Mouse (Mus musculus) liver, embryonic 11.5 days (tissue): ENCODE data around the gene Dhx8. TPM values are rescaled to one million over a fixed set of nuclear protein-coding genes. Genes with fewer than 3 reads are reported as not detected.

Source experiments
- ATAC-seq: fragments of 200-750 bp; cut with Nextera tagmentation; replicated peaks from 2 replicates; pipeline ENCODE4 v1.8.0; 2017; ENCODE audit warnings: moderate number of reproducible peaks, mild to moderate bottlenecking, moderate TSS enrichment, moderate library complexity; ENCODE audit not compliant: low FRiP score
- DNase-seq: peaks from one replicate; pipeline ENCODE4 v3.0.0-alpha.2; 2017; ENCODE audit warnings: low spot score
- H3K27ac ChIP-seq: fragments of 300-500 bp; sonication (generic); 2 replicates; pipeline ENCODE4 v1.5.1; 2014; ENCODE audit warnings: mild to moderate bottlenecking, low read depth, low read length, control low read depth
- H3K27me3 ChIP-seq: fragments of 300-500 bp; sonication (generic); replicated peaks from 2 replicates; pipeline ENCODE4 v1.6.1; 2014; ENCODE audit warnings: low read length, mixed read lengths; ENCODE audit not compliant: control insufficient read depth, insufficient read depth
- H3K36me3 ChIP-seq: fragments of 300-500 bp; sonication (generic); 2 replicates; pipeline ENCODE4 v1.6.1; 2014; ENCODE audit warnings: mild to moderate bottlenecking, low read length, moderate library complexity, mixed read lengths; ENCODE audit not compliant: control insufficient read depth, insufficient read depth
- H3K4me1 ChIP-seq: fragments of 300-500 bp; sonication (generic); replicated peaks from 2 replicates; pipeline ENCODE4 v1.6.1; 2014; ENCODE audit warnings: low read length, mixed read lengths; ENCODE audit not compliant: control insufficient read depth, insufficient read depth
- H3K4me2 ChIP-seq: fragments of 300-500 bp; sonication (generic); 2 replicates; pipeline ENCODE4 v1.6.1; 2014; ENCODE audit warnings: mild to moderate bottlenecking, control low read depth, moderate library complexity
- H3K4me3 ChIP-seq: fragments of 300-500 bp; sonication (generic); 2 replicates; pipeline ENCODE4 v1.5.1; 2014; ENCODE audit warnings: low read depth, low read length, control low read depth
- H3K9ac ChIP-seq: fragments of 300-500 bp; sonication (generic); 2 replicates; pipeline ENCODE4 v1.6.1; 2014; ENCODE audit warnings: low read depth, low read length, control low read depth
- H3K9me3 ChIP-seq: fragments of 300-500 bp; sonication (generic); 2 replicates; pipeline ENCODE4 v1.6.1; 2016; ENCODE audit warnings: low read length, inconsistent platforms, mixed read lengths; ENCODE audit not compliant: control insufficient read depth
- WGBS: fragments of 180-500 bp; shearing (Covaris S2); extraction: QIAGEN DNeasy Blood & Tissue Kit; methylation state at CpG from one replicate; pipeline ENCODE4 v1.1.7; 2014; 5-methylcytosine and 5-hydroxymethylcytosine counted together
- polyA plus RNA-seq: library from polyadenylated mRNA; unstranded; fragments of >200 nt; fragmentation: Nextera tagmentation; extraction: Ambion mirVana; gene quantifications from 2 replicates; pipeline ENCODE4 v1.2.1, GENCODE M21; 2014

Dhx8 gene
- polyA plus RNA-seq, 1 experiment from 2014 or later: 37.6 TPM

DNA sequence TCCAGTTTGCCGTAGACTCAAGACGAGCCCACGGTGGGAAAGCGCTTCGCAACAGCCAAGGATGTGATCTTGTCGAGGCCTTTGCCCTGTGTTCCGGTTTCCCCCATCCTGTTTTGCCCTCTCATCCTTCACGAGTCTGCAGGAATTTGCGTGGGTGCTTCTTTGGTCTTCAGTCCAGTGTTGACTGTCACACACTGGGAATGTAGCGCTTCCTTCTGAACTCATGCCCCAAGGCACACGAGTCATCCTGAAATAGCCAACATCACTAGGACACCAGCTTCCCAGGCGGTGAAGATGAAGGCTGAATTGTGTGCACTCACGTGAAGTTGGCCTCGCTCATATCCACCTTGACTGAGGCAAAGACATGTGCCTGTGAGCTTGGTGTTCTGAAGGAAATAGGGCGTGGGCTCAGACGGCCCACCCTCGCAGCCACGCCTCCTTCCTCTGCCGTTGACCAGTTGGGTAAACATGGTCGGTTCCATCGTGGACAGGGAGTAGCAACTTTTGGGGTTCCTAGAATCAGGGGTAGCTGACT, 12.7 kb upstream of the Dhx8 start:
- DNase-seq: no peak
- H3K4me3 ChIP-seq: no peak overlapping the region
- no peaks in the 10 kb centered on the region for H3K4me1 ChIP-seq
- H3K27me3 ChIP-seq: no peaks in the 10 kb centered on the region
- no peaks in the 10 kb centered on the region for H3K36me3 ChIP-seq
- WGBS: 79% methylated on average over 21 of the region's 21 CpGs
- no peak overlapping the region for H3K4me2 ChIP-seq
- no peak for ATAC-seq
- no peak overlapping the region for H3K27ac ChIP-seq
- H3K9me3 ChIP-seq: no peaks in the 10 kb centered on the region
- H3K9ac ChIP-seq: no peak overlapping the region

DNA sequence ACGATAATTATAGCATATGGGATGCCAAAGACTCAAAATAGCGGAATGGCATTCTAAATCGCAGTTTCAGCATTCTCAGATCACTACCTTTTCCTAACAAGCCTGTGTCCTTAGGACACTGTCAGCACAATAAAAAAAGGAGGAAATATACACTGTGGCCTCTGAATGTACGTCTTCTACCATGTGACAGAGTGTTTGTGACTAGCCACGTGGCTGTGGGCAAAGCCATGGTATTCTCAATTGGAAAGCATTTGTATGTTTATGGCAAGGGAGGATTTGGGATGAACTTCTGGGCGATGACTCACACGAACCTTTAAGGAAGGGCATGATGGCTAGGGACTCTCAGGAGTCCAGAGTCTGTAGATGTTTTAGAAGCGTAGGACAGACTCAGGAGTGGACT, 7.7 kb upstream of the Dhx8 start:
- Histone ChIP-seq H3K4me2 (no peak overlapping the region), H3K9me3 (no peaks in the 10 kb centered on the region), H3K27ac (no peak overlapping the region), H3K36me3 (no peaks in the 10 kb centered on the region), H3K27me3 (no peaks in the 10 kb centered on the region), H3K9ac (no peak overlapping the region), H3K4me3 (no peak overlapping the region), H3K4me1 (no peaks in the 10 kb centered on the region)
- ATAC-seq (no peak), DNase-seq (no peak)
- 75% methylated on average over 8 of the region's 8 CpGs for WGBS

DNA sequence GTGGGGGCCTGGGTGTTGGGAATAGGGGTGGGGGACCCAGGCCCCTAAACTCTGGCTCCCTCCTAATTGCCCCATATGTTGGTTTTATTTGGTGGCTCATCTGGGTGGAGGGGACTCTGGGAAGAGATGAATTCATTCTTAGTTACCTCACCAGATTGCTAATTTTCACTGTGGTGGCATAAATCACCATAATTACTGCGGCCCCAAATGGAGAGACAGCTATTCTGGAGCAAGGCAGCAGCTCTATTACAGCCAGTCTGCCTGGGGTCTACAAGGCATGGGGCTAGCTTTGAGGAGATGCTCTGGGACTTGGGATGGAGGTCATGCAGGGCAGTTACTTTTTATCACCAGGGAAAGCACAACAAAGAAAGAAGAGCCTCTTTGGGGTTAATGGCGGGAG, 6.0 kb upstream of the Dhx8 start:
- H3K4me2 ChIP-seq: no peak overlapping the region
- ATAC-seq (no peak), DNase-seq (no peak)
- H3K27ac ChIP-seq: no peak overlapping the region
- no peaks in the 10 kb centered on the region for H3K36me3 ChIP-seq
- no peak overlapping the region for H3K4me3 ChIP-seq
- no peak overlapping the region for H3K9ac ChIP-seq
- H3K4me1 ChIP-seq: no peaks in the 10 kb centered on the region
- no peaks in the 10 kb centered on the region for H3K27me3 ChIP-seq
- H3K9me3 ChIP-seq: no peaks in the 10 kb centered on the region
- WGBS: 66% methylated on average over 2 of the region's 2 CpGs

DNA sequence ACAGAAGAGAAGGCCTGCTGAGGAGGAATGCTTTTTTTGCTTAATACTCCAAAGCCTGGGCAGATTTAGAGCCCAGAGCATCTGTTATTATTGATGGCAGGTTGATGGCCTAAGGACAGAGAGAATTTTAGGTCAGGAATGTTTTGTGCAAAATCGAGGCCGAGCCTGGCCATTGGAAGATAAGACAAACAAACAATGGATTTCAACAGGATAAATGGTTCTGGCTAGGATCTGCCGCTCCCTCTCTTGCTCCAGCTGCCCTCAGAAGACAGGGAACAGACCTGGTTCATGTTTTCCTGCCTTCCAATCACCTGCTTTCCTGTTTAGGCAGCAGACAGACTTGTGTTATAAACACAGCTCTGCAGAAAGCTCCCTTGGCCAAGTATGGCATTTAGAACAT, 3.4 kb upstream of the Dhx8 start:
- Histone ChIP-seq H3K9ac (no peak overlapping the region), H3K36me3 (no peaks in the 10 kb centered on the region), H3K4me3 (no peak overlapping the region), H3K9me3 (no peaks in the 10 kb centered on the region), H3K27ac (no peak overlapping the region), H3K4me2 (no peak overlapping the region), H3K4me1 (no peaks in the 10 kb centered on the region; the same call in 1 of the 2 replicates), H3K27me3 (no peaks in the 10 kb centered on the region)
- no peak for DNase-seq
- WGBS: 38% methylated on average over 3 of the region's 3 CpGs
- ATAC-seq: no peak

DNA sequence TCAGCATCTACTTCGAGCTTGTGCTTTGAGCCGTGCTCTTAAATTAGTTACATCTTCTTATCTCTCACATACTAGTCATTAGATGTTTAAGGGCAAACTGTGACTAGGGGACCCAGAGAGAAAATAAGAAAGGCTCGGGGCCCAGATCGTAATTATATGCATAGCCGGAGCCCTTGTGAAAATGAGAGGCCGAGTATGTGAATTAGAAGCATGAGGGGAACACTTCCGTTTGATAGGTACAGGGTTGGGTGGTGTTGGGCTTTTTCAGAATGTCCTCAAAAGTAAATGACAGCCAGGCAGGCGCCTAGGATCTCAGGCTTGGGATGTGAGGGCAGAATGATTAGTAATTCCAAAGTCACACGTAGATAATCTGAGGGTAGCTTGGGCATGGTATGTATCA, 877 bp downstream of the Dhx8 start:
- Histone ChIP-seq H3K4me1 (no peaks in the 10 kb centered on the region; the same call in 1 of the 2 replicates), H3K4me2 (peak overlapping the region; percentile 80), H3K9ac (peak overlapping the region; percentile 81), H3K27me3 (no peaks in the 10 kb centered on the region), H3K36me3 (peaks cover 14% of the 10 kb centered on the region), H3K4me3 (peak overlapping the region; percentile 91), H3K27ac (peak overlapping the region; percentile 37; the same call in 1 of the 2 replicates), H3K9me3 (no peaks in the 10 kb centered on the region)
- DNase-seq: no peak
- WGBS: 17% methylated on average over 9 of the region's 9 CpGs
- ATAC-seq: no peak

DNA sequence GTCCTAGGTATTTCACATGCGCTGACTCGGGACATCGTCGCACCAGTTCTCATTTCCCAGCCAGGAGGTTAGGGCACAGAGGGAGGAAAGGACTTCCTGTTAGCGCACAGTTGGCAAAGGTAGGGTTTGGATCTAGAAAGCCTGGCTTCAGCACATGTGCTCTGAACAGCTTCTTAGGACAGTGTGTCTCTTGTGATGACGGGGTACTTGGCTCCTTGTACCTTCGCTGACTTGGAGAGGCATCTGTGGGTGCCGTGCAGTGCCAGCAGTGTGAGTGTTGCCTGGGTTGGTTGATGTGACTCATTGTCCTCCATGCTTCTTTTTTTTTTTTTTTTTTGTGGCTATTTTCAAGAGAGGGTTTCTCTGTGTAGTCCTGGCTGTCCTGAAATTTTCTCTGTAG, 23.9 kb downstream of the Dhx8 start:
- WGBS: 96% methylated on average over 8 of the region's 8 CpGs
- no peak for DNase-seq
- no peaks in the 10 kb centered on the region for H3K27me3 ChIP-seq
- no peak overlapping the region for H3K9ac ChIP-seq
- no peak for ATAC-seq
- H3K4me1 ChIP-seq: no peaks in the 10 kb centered on the region
- peaks cover 60% of the 10 kb centered on the region for H3K36me3 ChIP-seq
- no peaks in the 10 kb centered on the region for H3K9me3 ChIP-seq
- no peak overlapping the region for H3K4me2 ChIP-seq
- H3K4me3 ChIP-seq: no peak overlapping the region
- H3K27ac ChIP-seq: no peak overlapping the region

DNA sequence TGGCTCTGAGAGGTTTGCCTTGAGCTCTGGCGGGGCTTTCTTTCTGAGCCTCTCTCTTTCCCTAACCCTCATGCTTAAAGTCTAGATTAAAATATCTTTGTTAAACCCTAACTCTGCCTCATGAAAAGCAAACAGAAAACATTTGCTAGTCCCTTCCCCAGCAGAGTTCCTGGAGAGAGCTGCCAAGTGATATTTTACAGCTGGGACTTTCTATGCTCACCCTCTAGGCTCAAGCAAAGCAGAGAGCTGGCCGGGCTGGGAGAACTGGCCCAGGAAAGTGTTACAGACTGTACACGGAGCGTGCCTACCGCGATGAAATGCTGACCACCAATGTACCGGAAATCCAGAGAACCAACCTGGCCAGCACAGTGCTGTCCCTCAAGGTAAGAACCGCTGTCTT, 24.6 kb downstream of the Dhx8 start:
- no peak overlapping the region for H3K4me3 ChIP-seq
- 89% methylated on average over 8 of the region's 8 CpGs for WGBS
- no peak for ATAC-seq

DNA sequence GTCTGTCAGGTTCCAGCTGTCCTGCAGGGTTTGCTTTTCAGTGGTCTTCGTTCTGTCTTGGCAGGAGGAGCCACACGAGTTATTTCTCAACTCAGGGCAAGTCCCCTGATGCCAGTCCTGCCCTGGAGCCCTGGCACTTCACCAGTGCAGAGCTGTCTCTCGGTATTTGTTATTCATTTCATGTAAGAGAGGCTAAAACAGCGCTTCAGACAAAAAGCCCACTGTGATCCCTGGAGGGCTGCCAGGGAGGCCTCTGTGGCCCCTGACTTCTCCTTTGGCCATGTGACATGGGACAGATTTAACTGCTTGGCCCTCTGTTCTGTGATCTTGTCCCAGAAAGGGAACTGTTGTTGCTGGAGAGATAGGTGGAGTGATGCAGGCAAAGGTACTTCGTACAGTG, 25.7 kb downstream of the Dhx8 start:
- H3K27ac ChIP-seq: no peak overlapping the region
- no peak for ATAC-seq
- H3K9ac ChIP-seq: no peak overlapping the region
- H3K4me2 ChIP-seq: no peak overlapping the region
- DNase-seq: no peak
- no peaks in the 10 kb centered on the region for H3K27me3 ChIP-seq
- H3K9me3 ChIP-seq: no peaks in the 10 kb centered on the region
- 85% methylated on average over 5 of the region's 5 CpGs for whole genome bisulfite sequencing
- H3K4me3 ChIP-seq: no peak overlapping the region
- H3K4me1 ChIP-seq: no peaks in the 10 kb centered on the region
- H3K36me3 ChIP-seq: peaks cover 46% of the 10 kb centered on the region

More for the DNA sequence above, 24.6 kb downstream of the Dhx8 start:
- H3K36me3 ChIP-seq: peaks cover 55% of the 10 kb centered on the region
- DNase-seq: no peak
- no peak overlapping the region for H3K27ac ChIP-seq
- no peak overlapping the region for H3K4me2 ChIP-seq
- no peaks in the 10 kb centered on the region for H3K9me3 ChIP-seq
- H3K9ac ChIP-seq: no peak overlapping the region
- H3K27me3 ChIP-seq: no peaks in the 10 kb centered on the region
- H3K4me1 ChIP-seq: no peaks in the 10 kb centered on the region

- no peak overlapping the region for H3K4me2 ChIP-seq
- H3K9ac ChIP-seq: no peak overlapping the region
- no peaks in the 10 kb centered on the region for H3K27me3 ChIP-seq
- no peaks in the 10 kb centered on the region for H3K4me1 ChIP-seq
- WGBS: 90% methylated on average over 3 of the region's 3 CpGs
- ATAC-seq (no peak), DNase-seq (no peak)
- no peak overlapping the region for H3K4me3 ChIP-seq
- peaks cover 41% of the 10 kb centered on the region for H3K36me3 ChIP-seq
- H3K27ac ChIP-seq: no peak overlapping the region
- no peaks in the 10 kb centered on the region for H3K9me3 ChIP-seq
Measured at GRCm38 (mm10) chr11:101759530-101759929, 26.8 kb downstream of the Dhx8 start.
